Mouse (Mus musculus): ENCODE data around the gene Med27. TPM values are rescaled to one million over a fixed set of nuclear protein-coding genes. Genes with fewer than 3 reads are reported as not detected.

Gene Med27
- polyA plus RNA-seq, 1 experiment: 5.7 TPM

DNA sequence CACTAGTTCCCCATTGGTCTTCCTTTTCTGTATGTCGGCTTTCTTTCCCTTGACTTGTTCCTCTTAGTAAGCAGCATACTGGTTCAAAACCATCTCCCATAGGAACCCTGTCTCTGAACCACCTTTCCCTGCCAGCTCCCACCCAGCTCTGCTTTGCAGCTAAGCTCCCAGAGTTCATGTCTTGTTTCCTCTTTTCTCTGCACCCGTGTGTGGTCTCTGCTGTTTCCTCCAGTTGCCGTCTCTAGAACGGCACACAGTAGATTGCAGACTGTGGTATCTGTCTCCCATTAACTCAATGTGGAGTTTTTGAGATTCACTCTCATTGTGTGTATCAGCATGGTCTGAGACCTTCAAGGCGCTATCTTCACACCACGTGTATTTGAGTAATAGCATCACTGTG, 71.9 kb downstream of the Med27 start:
- Histone ChIP-seq H3K9me3 (ENCODE audit: control insufficient read depth, low read length) (no peaks in the 10 kb centered on the region), H3K36me3 (ENCODE audit: control insufficient read depth) (peaks cover 2% of the 10 kb centered on the region; the same call in 1 of the 2 replicates), H3K27me3 (ENCODE audit: control insufficient read depth) (no peaks in the 10 kb centered on the region), H3K4me3 (replicated peaks) (no peak overlapping the region), H3K4me1 (ENCODE audit: control insufficient read depth) (no peaks in the 10 kb centered on the region)
- TF ChIP-seq TAL1 (IDR thresholded peaks at IDR 0.05; ENCODE audit: low read length) (no peak), GATA1 (IDR thresholded peaks at IDR 0.05; ENCODE audit: low read length) (no peak)

- H3K9me3 ChIP-seq (ENCODE audit: control insufficient read depth, low read length): no peaks in the 10 kb centered on the region
- H3K27me3 ChIP-seq (ENCODE audit: control insufficient read depth): no peaks in the 10 kb centered on the region
- TF ChIP-seq GATA1 (IDR thresholded peaks at IDR 0.05; ENCODE audit: low read length) (no peak), TAL1 (IDR thresholded peaks at IDR 0.05; ENCODE audit: low read length) (no peak)
- H3K4me3 ChIP-seq (replicated peaks): no peak overlapping the region
- H3K4me1 ChIP-seq (ENCODE audit: control insufficient read depth): no peaks in the 10 kb centered on the region
- H3K36me3 ChIP-seq (ENCODE audit: control insufficient read depth): peaks cover 2% of the 10 kb centered on the region; the same call in 1 of the 2 replicates
Measured at GRCm38 (mm10) chr2:29419434-29419833, 72.8 kb downstream of the Med27 start.

DNA sequence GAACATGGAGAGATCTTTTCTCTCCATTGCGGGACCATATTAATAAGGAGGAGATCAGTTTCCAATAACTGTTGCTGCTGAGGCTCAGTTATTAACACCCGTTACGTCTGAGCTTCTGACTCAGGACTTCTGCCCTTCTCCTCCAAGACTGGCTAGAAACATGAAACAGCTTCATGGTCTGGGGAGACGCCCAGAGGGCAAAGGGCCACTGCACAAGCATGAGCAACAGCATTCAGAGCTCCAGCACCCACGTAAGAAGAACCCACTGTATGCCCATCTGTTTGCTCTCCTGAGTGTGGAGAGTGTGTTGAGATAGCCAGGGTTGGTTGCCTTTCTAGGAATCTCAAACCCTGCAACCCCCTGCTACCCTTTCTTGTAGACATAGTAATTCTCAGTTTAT, 73.3 kb downstream of the Med27 start:
- TF ChIP-seq TAL1 (IDR thresholded peaks at IDR 0.05; ENCODE audit: low read length) (no peak), GATA1 (IDR thresholded peaks at IDR 0.05; ENCODE audit: low read length) (no peak)
- H3K4me3 ChIP-seq (replicated peaks): no peak overlapping the region
- no peaks in the 10 kb centered on the region for H3K27me3 ChIP-seq (ENCODE audit: control insufficient read depth)
- peaks cover 2% of the 10 kb centered on the region; the same call in 1 of the 2 replicates for H3K36me3 ChIP-seq (ENCODE audit: control insufficient read depth)
- H3K9me3 ChIP-seq (ENCODE audit: control insufficient read depth, low read length): no peaks in the 10 kb centered on the region
- H3K4me1 ChIP-seq (ENCODE audit: control insufficient read depth): no peaks in the 10 kb centered on the region

DNA sequence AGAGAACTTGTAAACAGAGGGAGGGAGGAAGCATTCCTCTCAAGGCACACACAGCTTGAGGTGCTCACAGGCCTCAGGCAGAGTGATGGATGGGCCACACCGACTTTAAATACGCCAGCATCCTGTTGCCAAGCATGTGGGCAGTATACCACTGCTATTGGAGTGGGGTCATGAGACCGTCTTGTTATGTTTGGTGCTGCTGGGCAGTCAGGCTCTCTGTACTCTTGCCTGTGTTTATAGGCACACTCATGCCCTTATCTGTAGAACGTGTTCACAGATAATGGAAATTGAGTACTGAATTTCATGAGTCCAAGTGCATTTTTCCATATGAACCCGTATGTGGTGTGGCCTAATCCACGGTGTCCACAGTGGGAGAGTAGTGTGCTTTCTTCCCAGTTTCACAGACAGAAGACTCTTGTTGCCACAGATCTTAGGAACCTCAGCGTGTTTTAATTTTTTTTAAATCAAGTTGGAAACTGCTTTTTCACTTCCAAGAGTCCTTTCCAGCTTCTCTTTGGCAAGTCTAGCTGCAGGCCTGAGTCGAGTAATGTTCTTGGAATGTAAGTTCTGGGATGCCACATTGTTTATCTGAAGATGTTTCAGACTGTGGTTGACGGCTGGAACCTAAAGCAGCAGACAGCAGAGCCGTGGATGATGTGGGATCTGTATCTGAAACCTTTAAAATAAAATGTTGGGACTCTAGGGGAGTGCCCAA, 75.7 kb downstream of the Med27 start:
- no peak overlapping the region for H3K4me3 ChIP-seq (replicated peaks)
- no peaks in the 10 kb centered on the region for H3K27me3 ChIP-seq (ENCODE audit: control insufficient read depth)
- peaks cover 2% of the 10 kb centered on the region; the same call in 1 of the 2 replicates for H3K36me3 ChIP-seq (ENCODE audit: control insufficient read depth)
- H3K4me1 ChIP-seq (ENCODE audit: control insufficient read depth): no peaks in the 10 kb centered on the region
- no peak for TF ChIP-seq TAL1 (IDR thresholded peaks at IDR 0.05; ENCODE audit: low read length)
- no peak for TF ChIP-seq GATA1 (IDR thresholded peaks at IDR 0.05; ENCODE audit: low read length)
- no peaks in the 10 kb centered on the region for H3K9me3 ChIP-seq (ENCODE audit: control insufficient read depth, low read length)

- Histone ChIP-seq H3K4me1 (ENCODE audit: control insufficient read depth) (no peaks in the 10 kb centered on the region), H3K36me3 (ENCODE audit: control insufficient read depth) (peaks cover 2% of the 10 kb centered on the region; the same call in 1 of the 2 replicates), H3K4me3 (replicated peaks) (no peak overlapping the region), H3K9me3 (ENCODE audit: control insufficient read depth, low read length) (no peaks in the 10 kb centered on the region), H3K27me3 (ENCODE audit: control insufficient read depth) (no peaks in the 10 kb centered on the region)
- TF ChIP-seq TAL1 (IDR thresholded peaks at IDR 0.05; ENCODE audit: low read length): no peak
Measured at GRCm38 (mm10) chr2:29423059-29423458, 76.4 kb downstream of the Med27 start.

DNA sequence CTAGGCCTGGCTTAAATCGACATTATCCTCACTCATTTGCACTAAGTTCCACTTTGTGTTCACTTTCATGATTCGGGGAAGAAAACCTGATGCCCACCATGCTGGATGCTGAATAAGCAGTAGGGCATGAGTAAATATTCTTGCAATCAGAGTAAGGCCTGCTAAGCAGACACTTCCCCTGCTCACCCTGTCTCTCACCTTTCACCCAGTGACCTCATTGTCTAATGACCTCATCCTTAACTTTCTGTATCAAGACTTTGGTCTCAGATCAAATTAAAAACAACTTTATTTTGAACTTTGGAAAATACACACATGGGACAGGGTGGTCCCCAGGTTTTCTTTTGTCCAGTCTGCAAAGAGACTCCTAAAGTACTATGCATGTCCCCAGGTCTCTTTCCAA, 78.8 kb downstream of the Med27 start:
- Histone ChIP-seq H3K4me1 (ENCODE audit: control insufficient read depth) (no peaks in the 10 kb centered on the region), H3K9me3 (ENCODE audit: control insufficient read depth, low read length) (no peaks in the 10 kb centered on the region), H3K36me3 (ENCODE audit: control insufficient read depth) (peaks cover 5% of the 10 kb centered on the region), H3K4me3 (replicated peaks) (no peak overlapping the region), H3K27me3 (ENCODE audit: control insufficient read depth) (no peaks in the 10 kb centered on the region)
- TF ChIP-seq TAL1 (IDR thresholded peaks at IDR 0.05; ENCODE audit: low read length) (no peak), GATA1 (IDR thresholded peaks at IDR 0.05; ENCODE audit: low read length) (no peak)

GRCm38 (mm10) chr2:29426684-29427083, 80.1 kb downstream of the Med27 start:
- no peaks in the 10 kb centered on the region for H3K27me3 ChIP-seq (ENCODE audit: control insufficient read depth)
- H3K4me1 ChIP-seq (ENCODE audit: control insufficient read depth): no peaks in the 10 kb centered on the region
- TF ChIP-seq GATA1 (IDR thresholded peaks at IDR 0.05; ENCODE audit: low read length): no peak
- no peak for TF ChIP-seq TAL1 (IDR thresholded peaks at IDR 0.05; ENCODE audit: low read length)
- peaks cover 5% of the 10 kb centered on the region for H3K36me3 ChIP-seq (ENCODE audit: control insufficient read depth)
- H3K9me3 ChIP-seq (ENCODE audit: control insufficient read depth, low read length): no peaks in the 10 kb centered on the region
- H3K4me3 ChIP-seq (replicated peaks): no peak overlapping the region

DNA sequence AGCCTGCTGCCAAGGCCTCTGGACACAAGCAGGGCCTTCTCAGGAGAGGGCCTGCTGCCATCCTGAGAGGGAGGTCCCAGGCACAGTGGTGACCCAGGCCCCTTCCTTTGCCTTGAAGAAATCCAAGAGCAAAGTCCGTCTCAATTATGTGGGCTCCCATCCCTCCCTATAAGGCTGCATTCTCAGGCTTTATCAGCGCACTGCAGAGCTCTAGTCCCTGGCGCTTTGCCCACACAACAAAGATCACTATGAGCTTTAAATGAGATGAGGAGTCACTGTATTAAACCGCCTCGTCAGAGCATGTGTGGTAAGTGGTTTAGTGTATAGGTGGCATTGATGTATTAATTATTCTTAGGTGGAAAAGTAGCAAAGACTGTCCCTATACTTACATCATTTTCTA, 85.9 kb downstream of the Med27 start:
- TF ChIP-seq GATA1 (IDR thresholded peaks at IDR 0.05; ENCODE audit: low read length): no peak
- TF ChIP-seq TAL1 (IDR thresholded peaks at IDR 0.05; ENCODE audit: low read length): no peak

GRCm38 (mm10) chr2:29436376-29436775, 89.8 kb downstream of the Med27 start:
- Histone ChIP-seq H3K9me3 (ENCODE audit: control insufficient read depth, low read length) (no peaks in the 10 kb centered on the region), H3K4me3 (replicated peaks) (no peak overlapping the region), H3K27me3 (ENCODE audit: control insufficient read depth) (no peaks in the 10 kb centered on the region), H3K4me1 (ENCODE audit: control insufficient read depth) (peaks cover 22% of the 10 kb centered on the region), H3K36me3 (ENCODE audit: control insufficient read depth) (no peaks in the 10 kb centered on the region)
- TF ChIP-seq TAL1 (IDR thresholded peaks at IDR 0.05; ENCODE audit: low read length): no peak
- no peak for TF ChIP-seq GATA1 (IDR thresholded peaks at IDR 0.05; ENCODE audit: low read length)

More for the DNA sequence above, 85.9 kb downstream of the Med27 start:
- Histone ChIP-seq H3K4me1 (ENCODE audit: control insufficient read depth) (peaks cover 10% of the 10 kb centered on the region), H3K4me3 (replicated peaks) (no peak overlapping the region), H3K36me3 (ENCODE audit: control insufficient read depth) (peaks cover 2% of the 10 kb centered on the region; the same call in 1 of the 2 replicates), H3K9me3 (ENCODE audit: control insufficient read depth, low read length) (no peaks in the 10 kb centered on the region), H3K27me3 (ENCODE audit: control insufficient read depth) (no peaks in the 10 kb centered on the region)

Data from erythroblast, embryonic 14.5 days (primary cell).